Mouse (Mus musculus): ENCODE measurements around the gene Cables2. TPM values are rescaled to one million over a fixed set of nuclear protein-coding genes. Genes with fewer than 3 reads are reported as not detected.

Cables2 gene
- total and polyA plus RNA-seq, 2 experiments from 2014 or later: 6.2 to 15.3 TPM

GRCm38 (mm10) chr2:180274523-180274922 is 1.2 kb upstream of the Cables2 start:
- DNase-seq (ENCODE audit: low spot score): no peak
- Histone ChIP-seq H3K27me3 (ENCODE audit: control insufficient read depth, insufficient read depth, low read length) (peaks cover 3% of the 10 kb centered on the region; the same call in 1 of the 2 replicates), H3K4me2 (ENCODE audit: low read depth, low read length) (no peak overlapping the region), H3K4me1 (ENCODE audit: control insufficient read depth, insufficient read depth) (peaks cover 9% of the 10 kb centered on the region; the same call in 1 of the 2 replicates), H3K9ac (replicated peaks; ENCODE audit: low read depth, low read length) (no peak overlapping the region), H3K27ac (ENCODE audit: low read depth) (no peak overlapping the region), H3K9me3 (replicated peaks; ENCODE audit: control insufficient read depth, low read length) (no peaks in the 10 kb centered on the region), H3K36me3 (replicated peaks; ENCODE audit: control insufficient read depth, insufficient read depth, low read length) (peaks cover 5% of the 10 kb centered on the region; the same call in 1 of the 2 replicates), H3K4me3 (ENCODE audit: low read depth, low read length) (no peak overlapping the region)
- WGBS: 93% methylated on average over 2 of the region's 2 CpGs
- no peak for ATAC-seq (ENCODE audit: insufficient read depth, low read depth)
- TF ChIP-seq CTCF (IDR thresholded peaks at IDR 0.05; ENCODE audit: low read depth) (no peak), EP300 (IDR thresholded peaks at IDR 0.05; ENCODE audit: low read depth) (no peak)

GRCm38 (mm10) chr2:180272884-180273321 is 393 bp downstream of the Cables2 start:
- H3K27me3 ChIP-seq (ENCODE audit: control insufficient read depth, insufficient read depth, low read length): no peaks in the 10 kb centered on the region; the same call in 1 of the 2 replicates
- no peak for DNase-seq (ENCODE audit: low spot score)
- peak overlapping the region; percentile 87 for H3K4me3 ChIP-seq (ENCODE audit: low read depth, low read length)
- H3K9me3 ChIP-seq (replicated peaks; ENCODE audit: control insufficient read depth, low read length): no peaks in the 10 kb centered on the region
- H3K36me3 ChIP-seq (replicated peaks; ENCODE audit: control insufficient read depth, insufficient read depth, low read length): peaks cover 8% of the 10 kb centered on the region; the same call in 1 of the 2 replicates
- no peak for TF ChIP-seq CTCF (IDR thresholded peaks at IDR 0.05; ENCODE audit: low read depth)
- TF ChIP-seq EP300 (IDR thresholded peaks at IDR 0.05; ENCODE audit: low read depth): no peak
- peak overlapping the region; percentile 86 for H3K9ac ChIP-seq (replicated peaks; ENCODE audit: low read depth, low read length)
- H3K27ac ChIP-seq (ENCODE audit: low read depth): peak overlapping the region; percentile 75
- peaks cover 9% of the 10 kb centered on the region; the same call in 1 of the 2 replicates for H3K4me1 ChIP-seq (ENCODE audit: control insufficient read depth, insufficient read depth)
- WGBS: under 1% methylated on average over 31 of the region's 37 CpGs
- H3K4me2 ChIP-seq (ENCODE audit: low read depth, low read length): peak overlapping the region; percentile 95
- ATAC-seq (ENCODE audit: insufficient read depth, low read depth): peak; percentile 25

GRCm38 (mm10) chr2:180271804-180272395 is 1.4 kb downstream of the Cables2 start:
- no peaks in the 10 kb centered on the region for H3K9me3 ChIP-seq (replicated peaks; ENCODE audit: control insufficient read depth, low read length)
- peaks cover 11% of the 10 kb centered on the region; the same call in 1 of the 2 replicates for H3K36me3 ChIP-seq (replicated peaks; ENCODE audit: control insufficient read depth, insufficient read depth, low read length)
- no peak overlapping the region for H3K27ac ChIP-seq (ENCODE audit: low read depth)
- no peak overlapping the region for H3K4me2 ChIP-seq (ENCODE audit: low read depth, low read length)
- H3K27me3 ChIP-seq (ENCODE audit: control insufficient read depth, insufficient read depth, low read length): no peaks in the 10 kb centered on the region; the same call in 1 of the 2 replicates
- H3K4me1 ChIP-seq (ENCODE audit: control insufficient read depth, insufficient read depth): peaks cover 9% of the 10 kb centered on the region; the same call in 1 of the 2 replicates
- ATAC-seq (ENCODE audit: insufficient read depth, low read depth) (no peak), DNase-seq (ENCODE audit: low spot score) (no peak)
- no peak for TF ChIP-seq EP300 (IDR thresholded peaks at IDR 0.05; ENCODE audit: low read depth)
- no peak for TF ChIP-seq CTCF (IDR thresholded peaks at IDR 0.05; ENCODE audit: low read depth)
- no peak overlapping the region; the same call in 1 of the 2 replicates for H3K4me3 ChIP-seq (ENCODE audit: low read depth, low read length)
- 57% methylated on average over 5 of the region's 5 CpGs for WGBS
- H3K9ac ChIP-seq (replicated peaks; ENCODE audit: low read depth, low read length): peak overlapping the region; percentile 86; the same call in 1 of the 2 replicates

- Histone ChIP-seq H3K4me2 (ENCODE audit: low read depth, low read length) (no peak overlapping the region), H3K4me3 (ENCODE audit: low read depth, low read length) (no peak overlapping the region), H3K9ac (replicated peaks; ENCODE audit: low read depth, low read length) (no peak overlapping the region), H3K27ac (ENCODE audit: low read depth) (no peak overlapping the region), H3K9me3 (replicated peaks; ENCODE audit: control insufficient read depth, low read length) (no peaks in the 10 kb centered on the region), H3K27me3 (ENCODE audit: control insufficient read depth, insufficient read depth, low read length) (no peaks in the 10 kb centered on the region; the same call in 1 of the 2 replicates), H3K36me3 (replicated peaks; ENCODE audit: control insufficient read depth, insufficient read depth, low read length) (peaks cover 23% of the 10 kb centered on the region; the same call in 1 of the 2 replicates), H3K4me1 (ENCODE audit: control insufficient read depth, insufficient read depth) (0 out of 2 replicates have a peak, but pooled peaks cover 5% of the 10 kb centered on the region)
- WGBS: 65% methylated on average over 7 of the region's 7 CpGs
- TF ChIP-seq EP300 (IDR thresholded peaks at IDR 0.05; ENCODE audit: low read depth): no peak
- TF ChIP-seq CTCF (IDR thresholded peaks at IDR 0.05; ENCODE audit: low read depth): no peak
- ATAC-seq (ENCODE audit: insufficient read depth, low read depth): no peak
- DNase-seq (ENCODE audit: low spot score): no peak
These were observed 2.6 kb downstream of the Cables2 start for GRCm38 (mm10) chr2:180270537-180271255.

GRCm38 (mm10) chr2:180269329-180269728 is 4.0 kb downstream of the Cables2 start:
- no peak overlapping the region for H3K4me2 ChIP-seq (ENCODE audit: low read depth, low read length)
- no peak for DNase-seq (ENCODE audit: low spot score)
- peaks cover 23% of the 10 kb centered on the region; the same call in 1 of the 2 replicates for H3K36me3 ChIP-seq (replicated peaks; ENCODE audit: control insufficient read depth, insufficient read depth, low read length)
- 0 out of 2 replicates have a peak, but pooled peaks cover 5% of the 10 kb centered on the region for H3K4me1 ChIP-seq (ENCODE audit: control insufficient read depth, insufficient read depth)
- no peak overlapping the region for H3K27ac ChIP-seq (ENCODE audit: low read depth)
- WGBS: 91% methylated on average over 10 of the region's 10 CpGs
- H3K27me3 ChIP-seq (ENCODE audit: control insufficient read depth, insufficient read depth, low read length): no peaks in the 10 kb centered on the region
- ATAC-seq (ENCODE audit: insufficient read depth, low read depth): no peak
- no peaks in the 10 kb centered on the region for H3K9me3 ChIP-seq (replicated peaks; ENCODE audit: control insufficient read depth, low read length)
- H3K4me3 ChIP-seq (ENCODE audit: low read depth, low read length): no peak overlapping the region
- H3K9ac ChIP-seq (replicated peaks; ENCODE audit: low read depth, low read length): no peak overlapping the region
- TF ChIP-seq CTCF (IDR thresholded peaks at IDR 0.05; ENCODE audit: low read depth) (no peak), EP300 (IDR thresholded peaks at IDR 0.05; ENCODE audit: low read depth) (no peak)

Measured in heart, postnatal 0 days (tissue).